Mouse (Mus musculus) layer of hippocampus, adult 9-11 months (tissue): Measurements from ENCODE around the gene Emc10.

ENCODE experiments used
- DNase-seq: peaks from one replicate; pipeline ENCODE4 v3.0.0; 2022

Gene Emc10

DNA sequence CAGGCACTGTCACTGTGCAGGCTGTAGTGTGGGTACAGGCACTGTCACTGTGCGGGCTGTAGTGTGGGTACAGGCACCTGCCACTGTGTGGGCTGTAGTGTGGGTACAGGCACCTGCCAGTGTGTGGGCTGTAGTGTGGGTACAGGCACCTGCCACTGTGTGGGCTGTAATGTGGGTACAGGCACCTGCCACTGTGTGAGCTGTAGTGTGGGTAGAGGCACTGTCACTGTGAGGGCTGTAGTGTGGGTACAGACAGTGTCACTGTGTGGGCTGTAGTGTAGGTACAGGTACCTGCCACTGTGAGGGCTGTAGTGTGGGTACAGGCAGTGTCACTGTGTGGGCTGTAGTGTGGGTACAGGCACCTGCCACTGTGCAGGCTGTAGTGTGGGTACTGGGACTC, 12.2 kb downstream of the Emc10 start:
- DNase-seq, result no peak

- DNase-seq, result no peak
These were observed 13.4 kb downstream of the Emc10 start for GRCm38 (mm10) chr7:44482836-44483435.

DNA sequence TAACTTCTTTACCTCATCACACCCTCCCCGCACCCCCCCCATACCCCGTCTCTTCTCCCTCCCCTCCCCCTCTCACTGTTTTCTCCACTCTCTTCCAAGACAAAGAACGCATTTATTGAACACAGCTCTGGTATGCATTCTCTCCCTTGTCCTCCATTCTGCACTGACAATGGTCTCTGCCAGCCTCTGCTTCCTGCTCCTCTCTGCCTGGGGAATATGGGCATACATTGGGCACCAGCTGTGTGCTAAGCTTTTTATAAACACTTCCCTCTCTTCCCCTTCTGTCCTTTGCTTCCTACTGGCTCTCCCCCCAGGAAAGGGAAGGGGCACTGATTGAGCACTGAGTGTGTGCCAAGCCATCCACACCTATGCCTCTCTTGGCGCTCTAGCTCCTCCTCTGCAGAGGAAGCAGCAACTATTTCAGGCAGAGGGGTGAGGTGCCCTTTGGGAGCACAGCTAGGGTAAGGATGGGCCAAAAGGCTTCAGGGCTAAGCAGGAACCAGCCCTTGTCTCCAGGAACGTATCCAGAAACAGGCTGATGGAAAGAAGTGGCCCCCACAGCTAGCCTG, 21.2 kb downstream of the Emc10 start:
- DNase-seq, result peak; percentile 32

GRCm38 (mm10) chr7:44474419-44474818, 21.9 kb downstream of the Emc10 start:
- DNase-seq, result peak; percentile 96

GRCm38 (mm10) chr7:44472961-44473646, 23.2 kb downstream of the Emc10 start:
- DNase-seq, result peak; percentile 17

DNA sequence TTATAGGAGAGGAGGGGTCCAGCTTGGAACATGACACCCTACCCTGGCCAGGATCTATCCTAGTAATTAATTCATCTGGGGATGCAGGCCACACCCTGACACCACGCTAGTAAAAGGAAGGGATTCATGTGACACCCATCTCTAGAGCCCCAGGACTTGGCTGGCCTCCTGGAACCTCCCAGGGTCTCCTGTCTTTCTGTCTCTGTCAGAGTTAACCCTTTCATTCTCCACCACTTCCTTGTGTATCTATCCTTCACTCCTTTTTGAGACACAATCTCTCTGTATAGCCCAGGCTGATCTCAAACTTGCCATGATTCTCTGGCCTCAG, 23.8 kb downstream of the Emc10 start:
- DNase-seq, result no peak

GRCm38 (mm10) chr7:44471880-44472557, 24.3 kb downstream of the Emc10 start:
- DNase-seq, result peak; percentile 80

DNA sequence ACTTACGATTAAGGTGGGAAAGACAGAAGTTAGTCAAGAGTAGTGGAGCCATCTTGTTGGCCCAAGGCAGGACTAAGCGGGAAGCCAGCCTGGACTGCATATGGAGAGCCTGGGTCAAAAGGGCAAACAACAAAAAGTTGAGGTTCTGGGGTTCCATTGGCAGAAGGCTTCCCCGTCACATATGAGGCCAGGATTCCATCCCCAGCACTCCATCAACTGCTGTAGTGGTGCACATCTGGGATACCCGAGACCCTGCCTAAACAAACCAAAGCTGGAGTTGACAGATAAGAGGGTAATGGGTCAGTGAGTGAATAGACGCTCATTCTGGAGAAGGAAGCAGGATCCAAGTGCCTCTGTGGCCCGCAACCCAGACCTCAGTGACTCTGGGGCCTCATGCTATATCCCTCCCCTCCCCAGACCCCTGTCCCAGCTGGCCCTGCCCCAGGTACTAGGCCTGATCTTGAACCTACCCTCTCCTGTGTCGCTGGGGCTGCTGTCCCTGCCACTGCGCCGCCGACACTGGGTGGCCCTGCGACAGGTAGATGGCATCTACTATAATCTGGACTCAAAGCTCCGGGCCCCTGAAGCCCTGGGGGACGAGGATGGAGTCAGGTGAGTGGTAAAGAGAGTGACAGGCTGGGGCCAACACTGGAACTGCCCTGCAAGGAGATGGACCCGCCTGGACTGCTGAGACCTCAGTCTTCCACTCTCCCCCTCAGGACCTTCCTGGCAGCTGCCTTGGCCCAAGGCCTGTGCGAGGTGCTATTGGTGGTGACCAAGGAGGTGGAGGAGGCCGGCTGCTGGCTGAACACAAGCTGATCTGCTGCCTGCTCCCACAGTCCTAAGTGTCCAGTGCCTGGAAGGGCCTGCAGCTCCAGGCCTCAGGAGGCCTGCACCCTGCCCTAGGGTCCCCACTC, 25.4 kb downstream of the Emc10 start:
- peak; percentile 15 for DNase-seq

DNA sequence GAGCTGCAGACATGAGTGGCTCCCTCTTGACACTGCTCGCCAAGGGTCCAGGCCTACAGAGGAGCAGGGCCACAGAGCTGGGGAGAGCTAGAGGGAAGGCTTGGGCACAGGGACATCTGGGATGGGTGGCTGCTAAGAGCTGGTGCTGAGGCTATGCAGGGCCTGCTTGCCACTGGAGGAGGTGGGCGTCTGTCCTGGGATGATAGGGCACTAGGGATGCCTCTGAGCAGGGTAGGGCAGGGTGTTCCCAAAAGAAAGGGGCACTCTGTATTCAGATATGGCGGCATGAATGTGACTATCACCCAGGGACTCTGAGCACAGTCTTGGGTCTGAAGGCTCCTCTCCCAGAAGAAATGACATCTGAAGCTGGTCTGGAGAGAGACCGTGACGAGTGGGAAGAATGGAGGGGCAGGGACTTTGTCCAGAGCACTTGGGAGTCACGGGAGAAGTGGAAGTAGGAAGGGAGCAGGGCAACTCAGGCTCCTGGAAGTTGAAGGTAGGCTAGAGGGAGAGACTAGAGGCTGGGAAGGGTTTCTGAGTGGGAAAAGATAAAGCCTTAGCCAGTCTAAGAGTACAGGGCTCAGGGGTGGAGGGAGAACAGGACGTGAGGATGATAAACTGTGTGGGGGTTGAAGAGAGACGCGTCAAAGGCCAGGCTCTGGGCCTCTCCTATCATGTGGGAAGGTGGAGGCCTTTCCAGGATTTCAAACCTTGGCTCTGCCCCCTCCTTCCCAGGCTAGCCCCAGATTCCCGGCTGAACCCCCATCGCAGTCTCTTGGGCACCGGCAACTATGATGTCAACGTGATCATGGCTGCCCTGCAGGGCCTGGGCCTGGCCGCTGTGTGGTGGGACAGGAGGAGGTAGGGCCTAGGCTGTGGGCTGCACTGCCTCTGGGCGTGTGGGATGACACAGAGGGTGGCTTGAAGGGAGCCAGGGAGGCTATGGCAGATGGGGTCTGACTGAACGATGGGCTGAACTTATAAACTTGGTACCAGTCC, 26.4 kb downstream of the Emc10 start:
- DNase-seq, result peak; percentile 10

DNA sequence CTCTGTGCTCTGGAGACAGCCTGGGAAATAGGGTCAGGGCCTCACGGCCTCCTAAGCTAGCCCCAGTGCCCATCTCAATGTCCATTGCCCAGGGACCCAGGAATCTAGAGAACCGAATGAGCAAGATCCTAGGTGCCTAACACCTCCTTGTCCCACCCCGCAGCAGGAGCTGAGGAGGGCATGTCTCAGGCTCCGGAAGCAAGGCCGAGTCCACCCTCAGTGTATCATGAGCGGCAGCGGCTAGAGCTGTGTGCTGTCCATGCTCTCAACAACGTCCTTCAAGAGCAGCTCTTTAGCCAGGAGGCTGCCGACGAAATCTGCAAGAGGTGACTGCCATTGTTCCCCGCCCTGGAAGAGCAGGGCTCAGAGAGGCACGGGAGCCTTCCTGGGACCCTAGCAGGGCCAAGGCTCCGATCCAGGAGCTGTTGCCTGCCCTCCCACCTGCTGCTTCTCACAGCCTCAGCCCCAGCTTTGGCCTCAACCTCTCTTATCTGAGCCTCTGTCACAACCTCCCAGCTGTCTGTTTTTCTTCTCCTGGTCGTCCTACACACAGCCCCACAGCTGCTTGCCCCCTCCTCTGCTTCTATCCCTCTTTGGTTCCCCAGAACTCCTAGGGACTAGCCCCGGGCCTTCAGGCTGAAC, 27.6 kb downstream of the Emc10 start:
- DNase-seq, result peak; percentile 18

DNA sequence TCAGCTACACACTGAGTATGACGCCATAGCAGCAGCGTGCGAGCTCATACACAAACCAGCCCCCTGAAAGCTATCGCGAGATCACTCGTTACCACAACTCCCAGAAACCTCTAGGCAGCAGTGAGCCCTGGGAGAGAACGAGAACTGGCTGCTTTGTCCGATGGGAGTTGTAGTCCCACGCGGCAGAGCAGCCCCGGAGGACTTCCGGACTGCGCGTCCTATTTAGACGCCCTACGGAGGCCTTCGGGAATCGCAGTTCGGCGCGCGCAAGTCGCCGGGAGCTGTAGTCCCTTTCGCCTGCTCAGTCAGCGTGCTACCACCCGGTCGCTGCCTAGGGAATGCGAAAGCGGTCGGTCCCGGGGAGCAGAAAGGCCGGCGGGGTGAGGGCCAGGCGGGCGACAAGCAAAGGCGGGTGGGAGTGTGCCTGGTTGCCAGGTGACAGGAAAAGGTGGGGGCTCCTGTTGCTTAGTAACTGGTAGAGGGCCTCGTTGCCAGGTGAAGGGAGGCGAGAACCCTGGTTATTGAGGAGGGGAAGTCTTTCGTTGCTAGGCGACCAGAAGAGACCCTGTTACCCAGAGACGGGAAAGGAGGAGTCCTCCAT, 28.4 kb downstream of the Emc10 start, which contains the start of gene Josd2:
TSS of gene Josd2 (plus strand) at position 170 of the 601 bp plus-strand sequence.
- DNase-seq, result peak; percentile 99

GRCm38 (mm10) chr7:44466888-44467311, 29.4 kb downstream of the Emc10 start:
- DNase-seq, result peak; percentile 46

DNA sequence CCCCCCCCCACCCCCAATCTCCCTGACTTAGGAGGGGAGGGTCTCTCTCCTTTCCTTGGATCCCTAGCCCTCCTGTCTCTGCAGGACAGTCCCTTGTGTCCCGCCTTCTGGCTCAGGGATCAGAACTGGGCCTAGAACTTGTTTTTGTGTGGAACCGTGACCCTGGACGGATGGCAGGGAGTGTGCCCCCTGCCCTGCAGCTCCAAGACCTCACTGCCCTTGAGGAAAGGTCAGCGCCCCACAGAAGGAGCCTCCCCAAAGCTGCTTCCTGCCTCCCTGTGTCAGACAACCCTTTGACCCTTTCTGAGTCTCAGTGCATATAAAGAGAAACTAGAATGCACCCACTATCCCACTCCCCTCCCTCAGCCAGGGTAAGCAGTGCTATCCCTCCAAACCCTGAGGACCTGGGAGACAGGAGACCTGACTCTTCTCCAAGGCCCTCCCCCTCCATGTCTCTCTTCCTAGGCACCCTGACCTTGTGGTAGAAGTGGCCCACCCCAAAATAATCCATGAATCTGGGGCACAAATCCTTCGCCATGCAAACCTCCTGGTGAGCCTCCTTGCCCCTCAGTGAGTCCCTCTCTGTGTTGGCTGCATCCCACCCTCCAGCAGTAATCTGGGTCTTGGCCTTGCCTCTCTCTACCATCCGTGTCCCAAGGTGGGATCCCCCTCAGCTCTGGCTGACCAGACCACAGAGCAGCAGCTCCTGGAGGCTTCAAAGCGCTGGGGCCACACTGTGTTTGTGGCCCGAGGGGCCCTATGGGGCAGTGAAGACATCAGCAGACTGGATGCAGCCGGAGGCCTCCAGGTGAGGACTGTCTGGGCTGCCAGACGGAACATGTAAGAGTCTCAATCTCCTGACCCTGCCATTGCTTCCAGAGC, 30.1 kb downstream of the Emc10 start:
- peak; percentile 32 for DNase-seq

GRCm38 (mm10) chr7:44465111-44465510, 31.2 kb downstream of the Emc10 start, which contains the start of gene Aspdh:
Gene Aspdh (plus strand): TSS chr7:44465391.
- peak; percentile 29 for DNase-seq

- DNase-seq, result peak; percentile 93
These were observed 31.8 kb downstream of the Emc10 start for GRCm38 (mm10) chr7:44464511-44464910.

DNA sequence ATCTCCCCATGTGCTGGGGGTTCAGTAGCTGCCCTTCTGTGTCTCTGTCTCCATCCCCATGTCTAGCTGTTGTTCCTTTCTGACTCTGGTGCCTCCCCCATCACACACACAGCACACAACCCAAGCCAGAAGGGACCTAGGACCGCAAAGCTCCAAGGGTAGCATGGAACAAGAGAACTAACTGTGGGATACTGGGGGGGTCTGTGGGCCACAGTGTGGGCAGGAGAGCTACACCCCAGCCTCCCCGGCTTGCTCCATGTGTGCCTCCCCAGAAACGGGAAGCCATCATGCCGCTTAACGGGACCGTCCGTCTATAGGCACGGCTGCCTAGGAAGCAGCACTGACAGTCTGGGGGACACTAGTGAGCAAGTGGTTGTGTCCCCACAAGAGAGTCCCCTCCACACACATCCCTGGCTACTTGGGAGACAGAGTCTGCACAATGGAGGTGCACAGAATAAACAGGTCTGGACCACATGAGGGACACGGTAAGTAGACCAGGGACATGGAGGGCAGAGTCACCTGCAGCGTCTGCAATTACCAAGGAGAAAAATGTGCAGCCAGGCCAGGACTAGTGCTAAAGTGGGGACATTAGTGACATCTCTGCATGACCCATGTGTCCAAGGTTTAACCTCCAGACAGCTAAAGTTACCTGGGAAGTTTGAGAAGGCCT, 32.6 kb downstream of the Emc10 start:
- peak; percentile 23 for DNase-seq

DNA sequence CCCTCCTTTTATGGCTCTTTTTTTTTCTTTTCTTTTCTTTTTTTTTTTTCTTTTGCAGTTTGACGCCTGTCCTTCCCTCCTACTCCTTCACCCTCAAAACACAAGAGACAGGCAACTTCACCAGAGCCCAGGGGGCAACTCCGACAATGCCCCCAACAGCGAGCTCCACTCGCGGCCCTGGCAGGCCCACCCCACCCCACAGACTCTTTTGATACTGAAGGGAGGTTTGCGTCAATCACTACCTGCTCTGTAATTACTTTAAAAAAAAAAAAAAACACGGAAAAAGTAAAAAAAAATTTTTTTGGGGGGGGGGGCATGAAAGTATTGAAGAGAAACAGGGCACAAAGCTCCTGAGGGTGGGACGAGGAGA, 33.3 kb downstream of the Emc10 start:
- DNase-seq, result peak; percentile 2

DNA sequence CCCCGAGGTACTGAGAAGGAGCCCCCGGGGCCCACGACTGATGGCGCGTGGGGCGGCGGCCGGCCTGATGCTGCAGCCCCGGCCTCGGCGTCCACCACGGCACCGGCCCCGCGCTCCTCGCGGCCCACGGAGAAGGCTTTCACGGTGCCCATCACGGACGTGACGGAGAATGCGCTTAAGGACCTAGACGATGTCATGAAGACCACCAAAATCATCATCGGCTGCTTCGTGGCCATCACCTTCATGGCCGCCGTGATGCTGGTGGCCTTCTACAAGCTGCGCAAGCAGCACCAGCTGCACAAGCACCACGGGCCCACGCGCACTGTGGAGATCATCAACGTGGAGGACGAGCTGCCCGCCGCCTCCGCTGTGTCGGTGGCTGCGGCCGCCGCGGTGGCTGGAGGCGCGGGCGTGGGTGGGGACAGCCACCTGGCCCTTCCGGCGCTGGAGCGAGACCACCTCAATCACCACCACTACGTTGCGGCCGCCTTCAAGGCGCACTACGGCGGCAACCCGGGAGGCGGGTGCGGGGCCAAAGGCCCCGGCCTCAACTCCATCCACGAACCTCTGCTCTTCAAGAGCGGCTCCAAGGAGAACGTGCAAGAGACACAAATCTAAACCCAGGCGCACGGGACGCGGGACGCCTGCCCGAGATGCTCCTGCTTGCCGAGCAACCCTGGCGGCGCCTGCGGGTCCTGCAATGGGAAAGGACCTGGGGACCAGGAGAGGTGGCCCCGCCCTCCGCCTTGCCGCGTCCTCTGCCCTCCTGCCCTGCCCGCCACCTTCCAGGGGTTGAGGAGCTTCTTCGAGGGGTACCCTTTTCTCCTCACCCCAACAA, 33.9 kb downstream of the Emc10 start:
- DNase-seq, result peak; percentile 32
